Mouse (Mus musculus): ENCODE measurements around the gene Kat6b.

GRCm38 (mm10) chr14:21636548-21636947 lies 155.3 kb downstream of the Kat6b start:
- TF ChIP-seq CTCF (IDR thresholded peaks at IDR 0.05; ENCODE audit: control insufficient read depth, insufficient read depth, low read length) = no peak
- no peak for TF ChIP-seq POLR2A (IDR thresholded peaks at IDR 0.05; ENCODE audit: borderline replicate concordance, control insufficient read depth, low read depth, low read length)

Measured in bone marrow, adult 2 months (tissue).